Mouse (Mus musculus): ENCODE results near the gene Actn4. TPM values are rescaled to one million over a fixed set of nuclear protein-coding genes. Genes with fewer than 3 reads are reported as not detected.

The Actn4 gene
- polyA plus RNA-seq, 1 experiment from 2014 or later = 260 TPM

DNA sequence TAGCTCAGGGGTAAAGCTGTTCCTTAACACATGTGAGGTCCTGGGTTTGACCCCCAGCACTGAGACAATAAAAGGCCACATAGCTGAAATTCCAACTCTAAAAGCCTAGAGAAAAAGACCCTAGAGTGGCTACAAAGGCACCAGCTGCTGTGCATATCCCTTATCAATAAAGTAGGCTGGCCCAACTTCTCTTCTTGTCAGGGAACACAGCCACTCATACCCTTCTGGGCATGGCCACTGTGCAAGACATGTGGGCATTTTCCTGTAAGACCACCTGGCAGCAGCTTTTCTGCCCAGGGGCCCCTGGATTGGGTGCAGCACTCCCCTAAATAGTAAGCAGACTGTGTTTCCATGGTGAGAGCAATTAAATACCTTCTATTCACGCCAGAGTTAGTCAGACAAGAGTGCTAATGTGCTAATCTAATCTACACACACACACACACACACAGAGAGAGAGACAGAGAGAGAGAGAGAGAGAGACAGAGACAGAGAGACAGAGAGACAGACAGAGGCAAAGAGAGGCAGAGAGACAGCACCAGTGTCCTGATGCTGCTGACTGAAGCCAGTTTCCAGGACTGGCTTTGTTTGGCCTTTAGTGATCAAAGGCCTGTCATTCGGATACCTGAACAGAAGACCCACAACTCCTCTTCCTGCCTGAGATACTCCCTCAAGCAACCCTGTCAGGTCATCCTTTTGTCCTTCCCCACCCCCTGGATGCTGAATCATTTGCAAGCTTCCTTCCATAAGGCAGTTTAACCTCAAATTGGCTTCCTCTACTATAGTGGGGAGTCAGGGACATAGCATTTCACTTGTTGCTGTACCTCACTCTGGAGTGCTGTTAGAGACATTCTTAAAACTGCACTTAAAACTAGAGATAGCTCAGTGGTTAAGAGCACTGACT, 8.4 kb downstream of the Actn4 start:
- no peaks in the 10 kb centered on the region for H3K9me3 ChIP-seq
- H3K4me3 ChIP-seq = peak overlapping the region; percentile 37
- H3K4me1 ChIP-seq = peaks cover 90% of the 10 kb centered on the region
- H3K27me3 ChIP-seq (replicated peaks; ENCODE audit: low read depth, poor library complexity, severe bottlenecking) = no peaks in the 10 kb centered on the region
- peak; percentile 60 for DNase-seq (ENCODE audit: low spot score)
- 7% methylated on average over 2 of the region's 2 CpGs for WGBS
- H3K27ac ChIP-seq (replicated peaks) = peak overlapping the region; percentile 84
- H3K36me3 ChIP-seq (replicated peaks) = peaks cover 63% of the 10 kb centered on the region

DNA sequence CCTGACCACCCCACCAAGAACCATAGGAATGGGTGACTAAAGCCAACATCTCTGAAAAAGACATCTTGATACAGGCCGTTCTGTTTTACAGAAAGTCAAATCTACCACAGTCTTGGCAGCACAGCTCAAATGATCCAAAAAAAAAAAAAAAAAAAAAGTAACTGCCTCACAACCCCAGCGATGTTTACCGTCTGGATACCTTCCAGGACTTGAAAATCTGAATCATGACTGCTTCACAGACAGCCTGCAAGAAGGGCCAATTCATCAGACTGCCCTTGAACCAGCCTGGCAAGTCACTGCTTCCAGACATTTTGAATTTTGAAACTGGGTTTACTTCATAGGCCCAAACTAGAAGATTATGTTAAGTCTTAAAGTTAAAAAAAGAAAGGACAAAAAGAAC, 9.4 kb downstream of the Actn4 start:
- peaks cover 90% of the 10 kb centered on the region for H3K4me1 ChIP-seq
- peaks cover 71% of the 10 kb centered on the region for H3K36me3 ChIP-seq (replicated peaks)
- H3K4me3 ChIP-seq = no peak overlapping the region; the same call in 1 of the 2 replicates
- H3K27ac ChIP-seq (replicated peaks) = peak overlapping the region; percentile 84
- H3K27me3 ChIP-seq (replicated peaks; ENCODE audit: low read depth, poor library complexity, severe bottlenecking) = no peaks in the 10 kb centered on the region
- no peak for DNase-seq (ENCODE audit: low spot score)
- H3K9me3 ChIP-seq = no peaks in the 10 kb centered on the region
- 48% methylated on average over 3 of the region's 3 CpGs for WGBS

GRCm38 (mm10) chr7:28951764-28952163, 10.4 kb downstream of the Actn4 start:
- no peak for DNase-seq (ENCODE audit: low spot score)
- peak overlapping the region; percentile 5; the same call in 1 of the 2 replicates for H3K27ac ChIP-seq (replicated peaks)
- H3K27me3 ChIP-seq (replicated peaks; ENCODE audit: low read depth, poor library complexity, severe bottlenecking) = no peaks in the 10 kb centered on the region
- H3K9me3 ChIP-seq = no peaks in the 10 kb centered on the region
- 89% methylated on average over 2 of the region's 2 CpGs for WGBS
- H3K4me3 ChIP-seq = no peak overlapping the region
- H3K4me1 ChIP-seq = peaks cover 92% of the 10 kb centered on the region
- peaks cover 70% of the 10 kb centered on the region for H3K36me3 ChIP-seq (replicated peaks)

GRCm38 (mm10) chr7:28950346-28951037, 11.6 kb downstream of the Actn4 start:
- no peak overlapping the region for H3K4me3 ChIP-seq
- 87% methylated on average over 10 of the region's 10 CpGs for WGBS
- no peak for DNase-seq (ENCODE audit: low spot score)
- H3K27ac ChIP-seq (replicated peaks) = peak overlapping the region; percentile 5
- H3K36me3 ChIP-seq (replicated peaks) = peaks cover 65% of the 10 kb centered on the region
- H3K9me3 ChIP-seq = no peaks in the 10 kb centered on the region
- H3K27me3 ChIP-seq (replicated peaks; ENCODE audit: low read depth, poor library complexity, severe bottlenecking) = no peaks in the 10 kb centered on the region
- peaks cover 97% of the 10 kb centered on the region for H3K4me1 ChIP-seq

DNA sequence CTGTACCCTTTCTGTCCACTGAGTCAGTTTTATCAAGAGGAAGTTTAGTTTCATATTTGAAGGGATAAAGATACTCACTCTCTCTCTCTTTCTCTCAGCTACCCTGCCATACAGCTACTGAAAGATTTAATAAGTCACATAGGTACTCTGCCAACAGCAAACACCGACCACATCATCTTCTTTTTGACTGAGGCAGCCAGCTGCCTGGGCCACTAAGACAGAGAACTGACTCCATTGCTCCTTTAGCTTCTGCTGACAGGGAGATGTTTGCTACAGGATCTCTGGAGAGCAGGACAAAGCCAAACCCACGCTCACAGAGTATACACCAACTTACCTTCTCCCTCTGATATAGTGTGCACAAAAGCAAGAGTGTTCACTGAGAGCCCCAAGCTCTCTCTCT, 12.8 kb downstream of the Actn4 start:
- Histone ChIP-seq H3K27ac (replicated peaks) (peak overlapping the region; percentile 72), H3K4me1 (peaks cover 98% of the 10 kb centered on the region)
- DNase-seq (ENCODE audit: low spot score) = no peak

GRCm38 (mm10) chr7:28948746-28949145, 13.4 kb downstream of the Actn4 start:
- Histone ChIP-seq H3K9me3 (no peaks in the 10 kb centered on the region), H3K27me3 (replicated peaks; ENCODE audit: low read depth, poor library complexity, severe bottlenecking) (no peaks in the 10 kb centered on the region), H3K4me1 (peaks cover 99% of the 10 kb centered on the region), H3K27ac (replicated peaks) (peak overlapping the region; percentile 72), H3K36me3 (replicated peaks) (peaks cover 52% of the 10 kb centered on the region), H3K4me3 (no peak overlapping the region)
- no peak for DNase-seq (ENCODE audit: low spot score)
- WGBS = 85% methylated on average over 7 of the region's 7 CpGs

More for the DNA sequence above, 12.8 kb downstream of the Actn4 start:
- Histone ChIP-seq H3K4me3 (peak overlapping the region; percentile 5; the same call in 1 of the 2 replicates), H3K27me3 (replicated peaks; ENCODE audit: low read depth, poor library complexity, severe bottlenecking) (no peaks in the 10 kb centered on the region), H3K9me3 (no peaks in the 10 kb centered on the region), H3K36me3 (replicated peaks) (peaks cover 54% of the 10 kb centered on the region)
- 79% methylated on average over 2 of the region's 2 CpGs for WGBS

DNA sequence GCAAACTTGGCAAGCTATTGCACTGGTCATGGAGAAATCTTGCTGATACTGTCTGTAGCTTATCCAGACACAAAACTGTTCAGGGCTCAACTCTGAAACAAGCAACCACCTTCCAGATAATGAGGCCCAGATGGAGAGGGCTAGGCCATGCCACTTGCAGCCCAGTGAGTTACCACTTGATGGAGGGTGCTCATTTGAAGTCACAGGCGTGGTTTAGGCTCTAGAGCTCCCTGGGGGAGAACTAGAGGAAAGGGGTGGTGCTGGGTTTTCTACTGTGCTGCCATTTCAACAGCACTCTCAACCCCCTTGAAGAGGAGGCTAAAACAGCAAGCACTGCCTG, 15.9 kb downstream of the Actn4 start:
- Histone ChIP-seq H3K4me1 (peaks cover 91% of the 10 kb centered on the region), H3K4me3 (peak overlapping the region; percentile 43; the same call in 1 of the 2 replicates), H3K27ac (replicated peaks) (peak overlapping the region; percentile 90), H3K27me3 (replicated peaks; ENCODE audit: low read depth, poor library complexity, severe bottlenecking) (no peaks in the 10 kb centered on the region), H3K9me3 (no peaks in the 10 kb centered on the region), H3K36me3 (replicated peaks) (peaks cover 63% of the 10 kb centered on the region)
- peak; percentile 67 for DNase-seq (ENCODE audit: low spot score)
- WGBS = 23% methylated on average over 1 of the region's 1 CpGs

GRCm38 (mm10) chr7:28945416-28946270, 16.5 kb downstream of the Actn4 start:
- H3K4me3 ChIP-seq = peak overlapping the region; percentile 43
- H3K36me3 ChIP-seq (replicated peaks) = peaks cover 58% of the 10 kb centered on the region
- no peaks in the 10 kb centered on the region for H3K9me3 ChIP-seq
- peaks cover 91% of the 10 kb centered on the region for H3K4me1 ChIP-seq
- WGBS = 10% methylated on average over 10 of the region's 10 CpGs
- no peaks in the 10 kb centered on the region for H3K27me3 ChIP-seq (replicated peaks; ENCODE audit: low read depth, poor library complexity, severe bottlenecking)
- peak overlapping the region; percentile 90 for H3K27ac ChIP-seq (replicated peaks)
- DNase-seq (ENCODE audit: low spot score) = peak; percentile 80

GRCm38 (mm10) chr7:28944756-28945415, 17.3 kb downstream of the Actn4 start:
- Histone ChIP-seq H3K27me3 (replicated peaks; ENCODE audit: low read depth, poor library complexity, severe bottlenecking) (no peaks in the 10 kb centered on the region), H3K9me3 (no peaks in the 10 kb centered on the region), H3K36me3 (replicated peaks) (peaks cover 55% of the 10 kb centered on the region), H3K4me1 (peaks cover 93% of the 10 kb centered on the region), H3K27ac (replicated peaks) (peak overlapping the region; percentile 90), H3K4me3 (peak overlapping the region; percentile 43; the same call in 1 of the 2 replicates)
- peak; percentile 38 for DNase-seq (ENCODE audit: low spot score)
- 36% methylated on average over 6 of the region's 6 CpGs for WGBS

- peak overlapping the region; percentile 75 for H3K27ac ChIP-seq (replicated peaks)
- WGBS = 68% methylated on average over 5 of the region's 5 CpGs
- no peaks in the 10 kb centered on the region for H3K9me3 ChIP-seq
- no peaks in the 10 kb centered on the region for H3K27me3 ChIP-seq (replicated peaks; ENCODE audit: low read depth, poor library complexity, severe bottlenecking)
- H3K4me1 ChIP-seq = peaks cover 93% of the 10 kb centered on the region
- peaks cover 52% of the 10 kb centered on the region for H3K36me3 ChIP-seq (replicated peaks)
- no peak for DNase-seq (ENCODE audit: low spot score)
- no peak overlapping the region for H3K4me3 ChIP-seq
These were observed 18.5 kb downstream of the Actn4 start for GRCm38 (mm10) chr7:28943451-28944180.

DNA sequence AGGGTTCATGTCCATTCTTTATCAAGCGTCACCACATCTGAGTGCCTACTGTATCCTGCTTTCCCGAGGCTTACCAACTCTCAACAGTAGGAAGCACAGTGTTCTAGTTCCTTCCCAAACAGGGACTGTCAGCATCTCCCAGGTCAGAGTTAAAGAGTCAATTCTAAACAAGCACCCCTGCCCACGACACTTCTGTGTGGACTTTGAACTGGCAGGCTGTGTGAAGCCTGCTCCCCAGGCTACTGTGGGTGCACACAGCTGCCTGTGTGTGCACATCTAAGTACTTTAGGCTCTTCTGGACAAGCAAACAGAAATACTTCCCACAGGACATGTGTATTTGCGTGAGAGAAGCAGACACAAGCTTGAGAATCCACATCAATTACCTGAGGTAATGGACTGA, 20.6 kb downstream of the Actn4 start:
- Histone ChIP-seq H3K27me3 (replicated peaks; ENCODE audit: low read depth, poor library complexity, severe bottlenecking) (no peaks in the 10 kb centered on the region), H3K4me3 (no peak overlapping the region), H3K9me3 (no peaks in the 10 kb centered on the region), H3K4me1 (peaks cover 85% of the 10 kb centered on the region), H3K36me3 (replicated peaks) (peaks cover 50% of the 10 kb centered on the region), H3K27ac (replicated peaks) (peak overlapping the region; percentile 58; the same call in 1 of the 2 replicates)
- no peak for DNase-seq (ENCODE audit: low spot score)
- WGBS = 71% methylated on average over 4 of the region's 4 CpGs

All from embryonic facial prominence, embryonic 10.5 days (tissue).